Mouse (Mus musculus): Measurements from ENCODE around the gene Crebrf. TPM values are rescaled to one million over a fixed set of nuclear protein-coding genes. Genes with fewer than 3 reads are reported as not detected.

The Crebrf gene
- polyA plus RNA-seq, 1 experiment from 2014 or later: 13.5 TPM

DNA sequence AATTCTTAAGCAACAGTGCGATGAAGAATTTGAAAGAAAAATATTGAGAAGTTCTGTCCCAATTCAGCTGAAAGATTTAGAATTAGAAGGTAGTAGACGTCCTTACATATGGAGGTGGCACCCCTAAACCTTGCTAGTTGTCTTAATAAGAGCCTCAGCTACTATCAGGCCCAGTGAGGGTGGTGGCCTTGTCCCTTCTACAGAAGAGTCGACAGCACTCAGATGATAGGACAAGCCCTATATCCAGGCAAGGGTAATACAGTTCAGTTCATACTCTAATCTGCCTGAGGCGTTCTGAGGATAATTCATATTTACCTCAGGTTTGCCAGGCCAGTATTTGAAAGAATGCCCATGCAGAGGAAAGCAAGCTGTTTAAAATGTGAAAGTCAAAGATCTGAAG, 62.6 kb downstream of the Crebrf start:
- no peak for ATAC-seq
- Histone ChIP-seq H3K27ac (ENCODE audit: low read depth, low read length) (no peak overlapping the region), H3K9ac (ENCODE audit: low read depth, low read length) (no peak overlapping the region), H3K9me3 (ENCODE audit: control insufficient read depth) (no peaks in the 10 kb centered on the region), H3K36me3 (ENCODE audit: control insufficient read depth, insufficient read depth) (peaks cover 9% of the 10 kb centered on the region; the same call in 1 of the 2 replicates), H3K4me1 (replicated peaks; ENCODE audit: control insufficient read depth, insufficient read depth, low read length) (no peaks in the 10 kb centered on the region), H3K4me3 (ENCODE audit: low read depth, low read length) (no peak overlapping the region), H3K27me3 (replicated peaks; ENCODE audit: control insufficient read depth, insufficient read depth, low read length) (no peaks in the 10 kb centered on the region), H3K4me2 (replicated peaks; ENCODE audit: low read depth) (no peak overlapping the region)
- 88% methylated on average over 4 of the region's 4 CpGs for WGBS
- no peak for TF ChIP-seq CTCF (IDR thresholded peaks at IDR 0.05; ENCODE audit: low read depth)

- no peak overlapping the region for H3K4me2 ChIP-seq (replicated peaks; ENCODE audit: low read depth)
- H3K4me3 ChIP-seq (ENCODE audit: low read depth, low read length): no peak overlapping the region
- H3K4me1 ChIP-seq (replicated peaks; ENCODE audit: control insufficient read depth, insufficient read depth, low read length): no peaks in the 10 kb centered on the region
- no peak overlapping the region for H3K27ac ChIP-seq (ENCODE audit: low read depth, low read length)
- H3K27me3 ChIP-seq (replicated peaks; ENCODE audit: control insufficient read depth, insufficient read depth, low read length): no peaks in the 10 kb centered on the region
- ATAC-seq: no peak
- no peak overlapping the region for H3K9ac ChIP-seq (ENCODE audit: low read depth, low read length)
- peaks cover 14% of the 10 kb centered on the region for H3K36me3 ChIP-seq (ENCODE audit: control insufficient read depth, insufficient read depth)
- H3K9me3 ChIP-seq (ENCODE audit: control insufficient read depth): no peaks in the 10 kb centered on the region
- 89% methylated on average over 3 of the region's 3 CpGs for WGBS
- TF ChIP-seq CTCF (IDR thresholded peaks at IDR 0.05; ENCODE audit: low read depth): no peak
Observed at GRCm38 (mm10) chr17:26778430-26779100, 63.1 kb downstream of the Crebrf start.

- TF ChIP-seq CTCF (IDR thresholded peaks at IDR 0.05; ENCODE audit: low read depth): no peak
- Histone ChIP-seq H3K9me3 (ENCODE audit: control insufficient read depth) (no peaks in the 10 kb centered on the region), H3K27ac (ENCODE audit: low read depth, low read length) (no peak overlapping the region), H3K27me3 (replicated peaks; ENCODE audit: control insufficient read depth, insufficient read depth, low read length) (no peaks in the 10 kb centered on the region), H3K9ac (ENCODE audit: low read depth, low read length) (no peak overlapping the region), H3K4me1 (replicated peaks; ENCODE audit: control insufficient read depth, insufficient read depth, low read length) (no peaks in the 10 kb centered on the region), H3K4me3 (ENCODE audit: low read depth, low read length) (no peak overlapping the region), H3K4me2 (replicated peaks; ENCODE audit: low read depth) (no peak overlapping the region), H3K36me3 (ENCODE audit: control insufficient read depth, insufficient read depth) (peaks cover 19% of the 10 kb centered on the region)
- 49% methylated on average over 2 of the region's 2 CpGs for WGBS
- ATAC-seq: peak; percentile 35; the same call in 1 of the 2 replicates
Observed at GRCm38 (mm10) chr17:26779471-26779870, 64.0 kb downstream of the Crebrf start.

- peak within 1 kb of the TSS; percentile 75 for H3K9ac ChIP-seq (ENCODE audit: low read depth, low read length)
- under 1% methylated on average over 42 of the region's 42 CpGs for WGBS
- H3K9me3 ChIP-seq (ENCODE audit: control insufficient read depth): no peaks in the 10 kb centered on the region
- peaks cover 29% of the 10 kb centered on the region for H3K36me3 ChIP-seq (ENCODE audit: control insufficient read depth, insufficient read depth)
- H3K4me1 ChIP-seq (replicated peaks; ENCODE audit: control insufficient read depth, insufficient read depth, low read length): no peaks in the 10 kb centered on the region
- ATAC-seq: peak; percentile 81
- H3K27me3 ChIP-seq (replicated peaks; ENCODE audit: control insufficient read depth, insufficient read depth, low read length): no peaks in the 10 kb centered on the region
- H3K4me2 ChIP-seq (replicated peaks; ENCODE audit: low read depth): peak within 1 kb of the TSS; percentile 75
- H3K27ac ChIP-seq (ENCODE audit: low read depth, low read length): peak within 1 kb of the TSS; percentile 93
- H3K4me3 ChIP-seq (ENCODE audit: low read depth, low read length): peak within 1 kb of the TSS; percentile 72
- TF ChIP-seq CTCF (IDR thresholded peaks at IDR 0.05; ENCODE audit: low read depth): no peak
Observed at GRCm38 (mm10) chr17:26780750-26781571, 65.5 kb downstream of the Crebrf start, which contains the start of gene Bnip1. Gene Bnip1, plus strand, starts transcription at chr17:26781066.

DNA sequence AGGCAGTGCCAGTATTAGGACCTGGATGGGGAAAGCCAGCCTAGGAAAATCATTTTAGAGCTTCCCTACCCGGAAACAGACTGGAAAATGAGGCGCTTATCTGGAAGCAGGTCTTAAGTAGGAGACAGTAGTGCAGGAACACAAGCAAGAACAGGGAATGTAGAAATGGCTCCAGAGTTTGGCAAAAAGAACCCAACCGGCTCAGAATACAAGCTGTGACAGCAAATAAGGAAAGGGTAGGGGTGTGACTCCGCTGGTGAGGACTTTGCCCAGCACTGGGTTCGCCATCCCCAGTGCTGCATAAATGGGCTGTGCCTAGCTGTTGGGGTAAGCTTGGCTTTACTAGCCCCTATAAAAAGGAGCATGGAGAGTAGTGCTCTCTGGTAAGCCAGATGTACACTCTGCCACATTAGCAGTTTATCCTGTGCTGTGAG, 66.2 kb downstream of the Crebrf start:
- Histone ChIP-seq H3K4me2 (replicated peaks; ENCODE audit: low read depth) (peak overlapping the region; percentile 75), H3K9ac (ENCODE audit: low read depth, low read length) (peak overlapping the region; percentile 75), H3K4me3 (ENCODE audit: low read depth, low read length) (peak overlapping the region; percentile 72), H3K9me3 (ENCODE audit: control insufficient read depth) (no peaks in the 10 kb centered on the region), H3K27ac (ENCODE audit: low read depth, low read length) (peak overlapping the region; percentile 93), H3K4me1 (replicated peaks; ENCODE audit: control insufficient read depth, insufficient read depth, low read length) (no peaks in the 10 kb centered on the region), H3K36me3 (ENCODE audit: control insufficient read depth, insufficient read depth) (peaks cover 36% of the 10 kb centered on the region), H3K27me3 (replicated peaks; ENCODE audit: control insufficient read depth, insufficient read depth, low read length) (no peaks in the 10 kb centered on the region)
- TF ChIP-seq CTCF (IDR thresholded peaks at IDR 0.05; ENCODE audit: low read depth): no peak
- 7% methylated on average over 5 of the region's 5 CpGs for WGBS
- peak; percentile 77 for ATAC-seq

DNA sequence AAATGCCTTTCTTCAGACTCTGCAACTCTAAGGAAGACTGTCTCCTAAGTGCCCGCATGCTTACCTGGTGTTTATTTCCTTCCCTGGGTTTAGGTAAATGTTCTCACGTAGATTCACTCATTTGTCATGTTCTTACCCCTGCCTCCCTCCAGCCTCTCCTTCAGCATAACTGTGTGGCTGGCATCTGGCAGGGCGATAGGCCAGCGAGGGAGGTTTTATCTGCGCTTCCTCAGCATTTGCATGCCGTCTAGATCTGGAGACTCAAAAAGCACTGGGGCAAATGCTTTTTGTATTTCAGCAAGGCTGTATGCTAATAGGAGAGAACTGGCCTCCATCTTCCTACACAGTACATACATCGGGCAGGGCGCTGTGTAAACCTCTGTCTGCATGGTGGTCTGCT, 69.1 kb downstream of the Crebrf start:
- H3K9ac ChIP-seq (ENCODE audit: low read depth, low read length): no peak overlapping the region
- no peaks in the 10 kb centered on the region for H3K9me3 ChIP-seq (ENCODE audit: control insufficient read depth)
- H3K27me3 ChIP-seq (replicated peaks; ENCODE audit: control insufficient read depth, insufficient read depth, low read length): no peaks in the 10 kb centered on the region
- H3K36me3 ChIP-seq (ENCODE audit: control insufficient read depth, insufficient read depth): peaks cover 60% of the 10 kb centered on the region
- WGBS: 92% methylated on average over 8 of the region's 8 CpGs
- H3K4me1 ChIP-seq (replicated peaks; ENCODE audit: control insufficient read depth, insufficient read depth, low read length): no peaks in the 10 kb centered on the region
- no peak for ATAC-seq
- no peak overlapping the region for H3K4me2 ChIP-seq (replicated peaks; ENCODE audit: low read depth)
- TF ChIP-seq CTCF (IDR thresholded peaks at IDR 0.05; ENCODE audit: low read depth): no peak
- H3K27ac ChIP-seq (ENCODE audit: low read depth, low read length): no peak overlapping the region
- no peak overlapping the region for H3K4me3 ChIP-seq (ENCODE audit: low read depth, low read length)
